Mouse (Mus musculus) embryo, embryonic 11.5 days (tissue): Measurements from ENCODE around the gene Nos1ap.

Experiments
- DNase-seq: peaks from one replicate; pipeline ENCODE4 v3.0.0-alpha.2; 2012; ENCODE audit warnings: low read depth, low spot score

Nos1ap gene

DNA sequence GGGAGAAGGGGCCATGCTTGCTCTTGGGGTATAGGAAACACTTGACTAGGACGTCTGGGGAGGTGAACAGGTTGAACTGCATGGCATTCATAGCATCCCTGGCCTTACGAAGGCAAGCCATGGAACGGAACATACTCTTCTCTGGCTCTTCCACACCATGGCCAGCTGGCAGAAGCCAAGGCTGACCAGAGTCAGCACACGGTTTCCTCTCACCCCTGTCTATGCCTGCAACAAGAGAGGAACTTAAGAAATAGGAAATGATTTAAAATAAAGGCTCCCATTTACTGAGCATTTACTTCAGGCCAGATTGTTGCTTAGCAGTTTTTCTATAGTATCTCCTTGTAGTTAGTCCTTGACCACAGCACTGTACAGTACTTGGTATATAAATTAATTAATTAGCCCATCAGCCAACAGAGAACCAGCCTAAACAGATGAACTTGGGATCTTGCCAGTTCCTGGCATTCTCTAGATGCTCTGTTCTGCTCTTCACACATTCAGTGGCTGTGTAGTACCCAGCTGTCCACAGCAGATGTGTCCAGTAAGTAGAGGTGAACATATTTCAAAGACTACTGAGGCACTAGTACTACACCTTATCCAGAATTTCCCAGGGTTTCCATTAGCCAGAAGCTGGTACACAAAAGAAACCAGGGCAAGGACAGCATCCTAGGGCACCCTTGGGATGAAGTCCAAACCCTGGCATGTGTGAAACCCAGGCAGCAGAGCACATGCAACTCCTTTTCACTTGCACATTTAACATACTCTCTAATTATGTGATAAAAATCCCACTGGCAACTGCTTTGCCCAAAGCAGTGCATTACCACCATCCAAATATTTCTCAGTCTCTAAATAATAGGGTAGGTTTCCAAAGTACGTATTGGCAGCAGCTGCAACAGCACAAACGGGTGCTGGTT lies 123.3 kb downstream of the Nos1ap start:
- DNase-seq = no peak

DNA sequence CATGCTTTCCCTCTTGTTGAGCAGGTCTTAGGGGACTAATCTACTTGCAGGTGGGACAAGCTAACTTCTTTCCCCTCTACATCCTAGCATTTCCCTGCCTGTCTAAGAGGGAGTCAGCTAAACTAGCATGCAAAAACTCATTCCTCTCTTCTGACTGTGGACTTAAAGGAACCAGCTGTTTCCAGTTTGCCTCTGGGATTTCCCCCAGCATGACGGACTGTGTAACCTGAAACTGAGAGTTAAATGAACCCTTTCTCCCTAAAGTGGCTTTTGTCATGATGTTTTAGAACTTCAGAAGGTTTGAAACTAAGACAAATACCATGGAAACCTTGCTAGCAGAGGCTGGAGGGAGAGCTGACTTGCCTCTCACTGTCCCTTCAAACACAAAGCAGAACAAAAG lies 127.5 kb downstream of the Nos1ap start:
- DNase-seq = no peak

DNA sequence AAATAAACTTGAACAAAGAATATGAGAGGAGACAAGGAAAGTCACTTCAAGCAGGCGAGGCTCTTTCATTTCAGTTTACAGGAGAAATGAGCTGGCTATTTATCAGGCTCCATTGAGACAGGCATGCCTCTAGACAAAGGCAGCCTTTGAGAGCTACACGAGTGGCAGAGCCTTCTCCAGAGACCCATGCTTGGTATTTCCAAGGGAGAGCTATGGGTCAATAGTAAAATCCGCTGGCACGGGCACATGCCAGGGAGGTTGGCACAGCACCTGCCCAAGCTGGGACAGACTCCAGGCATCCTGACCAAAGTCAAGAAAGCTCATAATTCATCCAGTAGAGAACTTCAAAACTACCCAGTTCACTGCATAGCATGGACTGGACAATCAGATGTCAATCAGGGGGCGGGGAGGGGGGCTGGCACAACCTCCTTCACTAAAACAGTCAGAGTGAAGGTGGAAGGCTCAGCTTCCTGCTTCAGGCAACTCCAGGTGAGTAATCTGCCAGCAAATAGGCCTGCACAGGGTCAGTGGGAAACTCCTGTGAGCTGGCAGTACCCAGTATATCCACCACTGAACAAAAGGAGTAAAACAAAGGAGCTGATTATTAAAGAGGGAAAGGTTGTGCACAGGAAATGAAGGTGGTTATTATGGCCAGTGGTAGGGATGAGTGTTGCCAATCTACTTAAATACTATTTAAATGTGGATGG lies 129.6 kb downstream of the Nos1ap start:
- DNase-seq = no peak

DNA sequence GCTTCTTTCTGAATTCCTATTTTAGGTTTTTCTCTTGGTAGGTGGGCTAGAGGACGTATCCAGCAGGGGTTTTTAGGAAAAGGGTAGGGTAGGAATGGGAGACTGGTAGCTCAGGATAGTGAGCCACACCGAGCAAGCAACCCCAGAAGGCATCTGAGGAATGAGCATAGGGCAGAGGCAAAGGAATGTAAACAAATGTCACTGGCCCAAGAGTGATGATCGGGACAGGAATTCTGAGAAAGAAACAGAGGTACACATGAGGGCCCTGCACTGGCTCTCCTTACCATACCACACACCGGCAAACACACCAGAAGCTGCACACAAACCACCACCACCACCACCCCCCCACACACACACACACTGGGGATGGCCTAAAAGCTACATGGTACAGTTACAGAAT lies 132.0 kb downstream of the Nos1ap start:
- no peak for DNase-seq

DNA sequence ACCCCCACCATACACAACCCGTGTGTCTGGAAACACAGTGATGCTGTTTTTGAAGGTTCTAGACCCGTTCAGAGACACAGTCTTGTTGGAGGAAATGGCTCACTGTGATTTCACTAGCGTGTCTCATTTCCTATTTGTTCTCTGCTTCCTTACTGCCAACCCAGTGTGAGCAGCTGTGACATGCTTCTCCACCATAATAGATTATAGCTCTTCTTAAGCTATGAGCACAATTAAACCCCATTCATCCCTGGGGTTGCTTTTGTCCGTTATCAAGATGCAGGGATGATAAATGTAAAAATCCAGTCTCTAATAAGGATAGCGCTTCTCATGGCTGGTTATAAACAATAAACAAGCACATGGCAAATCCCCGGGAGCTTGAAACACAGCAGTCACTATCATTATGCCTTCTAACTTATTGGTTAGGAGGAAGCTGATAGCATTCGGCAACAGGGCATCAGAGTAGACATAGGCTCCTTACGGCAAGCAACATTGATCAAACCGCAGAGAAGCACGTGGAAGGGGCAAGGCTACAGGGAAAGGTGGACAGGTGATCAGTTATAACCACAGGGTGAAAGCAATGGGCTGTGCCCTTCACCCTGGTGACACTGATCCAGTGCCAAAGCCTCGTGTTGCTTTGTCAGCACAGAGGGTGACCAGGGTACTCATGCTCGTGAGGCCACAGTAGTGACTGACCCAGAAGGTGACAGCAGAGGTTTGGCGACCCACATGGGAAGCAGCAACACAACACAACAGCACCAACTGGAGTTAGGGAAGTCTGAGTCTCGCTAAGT lies 133.6 kb downstream of the Nos1ap start:
- no peak for DNase-seq

DNA sequence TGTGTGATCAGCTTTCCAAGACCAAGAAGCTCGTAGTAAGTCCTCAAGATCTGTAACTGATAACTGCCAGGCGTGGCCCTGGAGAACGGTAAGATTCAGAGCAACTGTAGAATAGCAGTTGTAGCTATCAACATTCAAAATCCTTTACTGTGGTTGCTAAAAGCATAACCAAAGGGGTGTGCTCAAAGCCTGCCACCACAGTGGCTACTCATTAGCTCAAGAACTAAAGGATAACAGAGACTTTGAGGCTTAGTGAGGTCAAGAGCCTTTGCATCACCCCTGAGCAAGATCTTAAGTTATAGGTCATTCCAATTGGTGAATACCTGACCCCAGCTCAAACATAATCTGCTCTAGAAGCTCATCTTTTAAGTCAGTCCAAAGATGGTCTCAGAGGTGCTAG lies 134.3 kb downstream of the Nos1ap start:
- no peak for DNase-seq

DNA sequence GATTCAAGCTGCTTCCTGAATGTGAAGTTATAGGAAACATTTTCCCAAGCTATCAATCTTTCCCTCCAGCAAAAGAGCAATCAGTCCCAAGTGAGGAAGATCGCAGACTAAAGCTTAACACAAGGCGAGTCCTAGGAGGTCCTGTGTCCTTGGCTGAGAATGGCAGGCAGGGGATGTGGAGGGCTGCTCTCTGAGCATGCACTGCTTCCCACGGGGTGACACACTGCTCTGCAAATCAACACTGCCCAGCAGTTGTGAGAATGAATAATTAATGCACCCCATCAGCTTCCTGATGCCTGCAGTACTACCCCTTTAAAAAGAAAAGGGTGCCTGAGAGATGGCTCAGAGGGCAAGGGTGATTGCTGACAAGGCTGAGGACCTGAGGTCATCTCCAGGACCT lies 136.2 kb downstream of the Nos1ap start:
- DNase-seq = no peak

DNA sequence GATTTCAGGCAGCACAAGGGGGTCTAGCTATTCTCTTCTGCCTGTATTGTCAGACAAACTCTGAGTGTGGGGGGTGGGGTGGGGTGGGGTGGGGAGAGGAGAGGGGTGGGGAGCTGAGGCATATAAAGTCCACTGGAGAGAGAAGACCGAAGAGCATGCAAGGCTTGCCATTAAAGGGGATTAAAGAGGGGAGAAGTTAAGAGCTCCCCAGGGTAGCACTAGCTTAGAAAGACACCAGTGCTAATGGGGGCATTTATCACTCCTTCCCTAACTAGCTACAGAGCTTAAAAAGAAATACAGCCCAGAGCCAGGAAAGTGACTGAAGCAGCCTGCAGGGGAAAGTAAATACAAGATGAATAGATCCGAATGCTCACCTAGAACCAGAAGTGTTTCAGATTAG lies 141.4 kb downstream of the Nos1ap start:
- DNase-seq = no peak

DNA sequence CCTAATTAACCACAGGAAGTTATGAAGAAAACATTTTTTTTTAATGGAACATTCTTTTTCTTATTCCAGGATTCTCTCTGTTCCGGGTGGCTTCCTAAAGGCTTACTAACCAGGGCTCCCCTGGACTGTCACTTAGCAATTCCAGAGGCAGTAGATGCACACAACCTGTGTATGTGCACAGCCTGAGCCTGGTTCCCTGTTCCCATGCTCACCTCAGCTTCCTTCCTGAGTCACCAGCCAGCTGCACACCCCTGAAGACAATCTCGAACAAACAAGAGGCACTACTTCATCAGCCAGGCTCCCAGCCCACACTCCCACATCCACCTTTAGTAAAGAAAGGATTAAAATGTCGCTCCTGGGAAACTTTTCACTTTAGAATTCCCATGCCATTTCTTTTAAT lies 144.2 kb downstream of the Nos1ap start:
- no peak for DNase-seq

DNA sequence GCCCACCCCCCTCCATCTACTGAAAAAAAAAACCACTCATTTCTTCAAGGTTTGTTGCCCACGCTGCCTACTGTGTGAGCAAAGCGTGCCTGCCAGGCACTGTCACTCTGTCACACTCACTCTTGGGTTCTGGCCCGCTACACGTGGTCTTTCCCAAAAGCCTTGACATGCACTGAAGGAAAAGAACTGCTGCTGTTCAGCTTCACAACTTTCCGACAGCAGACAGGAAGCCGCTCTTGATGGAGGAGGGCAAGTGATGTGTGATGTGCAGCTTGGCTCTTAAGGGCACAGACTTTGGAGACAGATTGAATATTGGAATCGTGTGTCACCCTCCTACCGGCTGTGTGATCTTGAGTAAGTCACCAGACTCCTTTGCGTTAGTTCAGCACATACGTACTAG lies 149.3 kb downstream of the Nos1ap start:
- no peak for DNase-seq

DNA sequence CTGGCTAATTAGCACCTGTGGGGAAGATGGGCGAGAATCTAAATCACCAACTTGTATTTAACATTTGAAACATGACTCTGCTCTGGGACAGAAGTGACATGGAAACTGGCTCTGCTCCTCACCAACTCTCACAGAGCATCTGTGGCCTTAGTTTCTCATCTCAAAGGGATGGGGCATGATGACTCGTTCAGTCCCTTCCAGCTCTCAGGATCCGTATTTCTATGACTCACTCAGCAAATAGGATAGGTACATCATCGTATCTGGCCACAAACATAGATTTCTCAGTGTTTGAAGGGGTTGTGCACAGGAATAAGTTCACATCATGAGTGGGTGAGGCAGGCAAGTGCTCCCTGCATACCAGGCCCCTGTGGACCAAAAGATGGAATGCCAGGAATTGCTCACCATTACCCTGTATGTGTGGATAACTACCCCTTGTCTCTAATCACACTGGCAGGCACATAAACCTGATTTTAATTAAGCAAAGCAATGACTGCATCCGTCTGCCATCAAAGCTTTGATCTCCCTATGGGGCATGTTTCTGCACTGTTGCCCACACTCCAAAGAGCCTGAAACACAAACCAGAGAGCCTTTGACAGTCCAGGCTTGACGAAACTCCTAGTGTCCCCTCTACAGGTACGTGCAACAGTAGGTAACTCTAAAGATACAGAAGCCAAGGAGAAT lies 151.1 kb downstream of the Nos1ap start:
- DNase-seq = no peak

DNA sequence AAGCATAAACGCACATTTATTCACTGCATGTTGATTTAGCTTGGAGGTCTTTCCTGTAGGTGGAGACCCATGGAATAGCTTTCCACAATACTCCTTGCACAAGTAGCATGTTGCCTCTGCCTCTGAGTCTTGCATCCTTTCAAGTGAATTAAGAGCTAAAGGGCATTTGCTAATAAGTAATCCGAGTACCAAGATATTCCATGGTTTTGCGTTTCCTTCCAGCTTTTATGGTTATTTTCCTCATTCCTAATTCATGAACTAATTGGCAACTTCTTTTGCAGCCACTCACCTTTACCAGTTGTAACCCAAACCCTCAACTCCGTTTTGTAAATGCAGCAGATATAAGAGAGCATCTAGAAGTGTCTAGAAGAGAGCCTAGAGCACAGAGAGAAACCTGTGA lies 155.5 kb downstream of the Nos1ap start:
- DNase-seq = no peak

DNA sequence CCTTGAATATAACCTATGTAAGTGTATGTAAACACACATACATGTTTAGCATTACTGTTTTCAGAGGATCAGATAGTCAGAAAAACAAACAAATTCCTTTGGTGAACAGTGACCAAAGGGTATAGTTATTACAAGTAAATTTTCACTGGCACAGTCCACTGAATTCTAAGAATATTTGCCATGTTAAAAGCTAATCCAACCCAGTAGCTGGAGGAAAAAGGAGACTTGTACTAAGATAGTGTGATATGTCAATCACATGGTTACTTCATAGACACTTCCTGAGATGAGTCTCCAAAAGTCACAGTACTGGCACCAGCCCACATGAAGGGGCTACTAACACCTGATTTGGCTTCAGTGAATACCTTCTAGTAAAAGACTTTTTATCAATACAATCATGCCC lies 156.0 kb downstream of the Nos1ap start:
- DNase-seq = no peak

DNA sequence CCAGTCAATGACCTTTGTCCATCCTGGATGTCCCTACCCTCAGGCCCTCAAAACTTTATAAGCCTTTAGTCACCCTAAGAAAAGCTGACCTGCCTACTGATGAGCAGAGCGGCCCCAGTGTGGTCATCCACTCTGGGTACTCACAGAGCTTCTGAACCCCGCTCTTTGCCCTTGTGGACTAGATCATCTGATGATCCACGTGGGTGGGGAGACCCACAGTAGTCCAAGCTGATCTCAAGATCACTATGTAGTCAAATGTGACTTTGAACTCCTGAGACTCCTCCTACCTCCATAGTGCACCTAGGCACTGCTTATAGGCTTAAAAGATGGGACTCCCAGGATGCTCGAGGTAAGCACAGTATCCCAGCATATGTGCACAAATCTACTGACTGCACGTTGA lies 157.4 kb downstream of the Nos1ap start:
- no peak for DNase-seq

DNA sequence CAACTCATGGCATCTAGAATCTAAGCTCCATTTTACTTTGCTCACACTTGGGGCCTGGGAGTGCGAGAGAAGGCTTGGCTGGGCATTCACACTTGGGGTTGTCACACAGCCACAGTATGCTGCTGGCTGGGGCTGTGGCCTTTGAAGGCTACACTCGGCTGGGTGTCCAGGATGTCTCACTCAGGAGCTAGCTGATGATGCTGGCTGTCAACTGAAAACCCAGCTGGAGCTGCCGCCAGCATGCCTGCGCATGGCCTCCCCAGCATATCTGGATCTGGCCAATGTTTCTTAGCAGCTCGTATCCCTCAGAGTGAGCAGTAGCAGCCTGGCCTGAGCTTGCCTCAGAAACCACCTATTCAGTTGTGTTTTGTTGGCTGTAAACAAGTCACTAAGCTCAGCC lies 158.3 kb downstream of the Nos1ap start:
- DNase-seq = no peak

DNA sequence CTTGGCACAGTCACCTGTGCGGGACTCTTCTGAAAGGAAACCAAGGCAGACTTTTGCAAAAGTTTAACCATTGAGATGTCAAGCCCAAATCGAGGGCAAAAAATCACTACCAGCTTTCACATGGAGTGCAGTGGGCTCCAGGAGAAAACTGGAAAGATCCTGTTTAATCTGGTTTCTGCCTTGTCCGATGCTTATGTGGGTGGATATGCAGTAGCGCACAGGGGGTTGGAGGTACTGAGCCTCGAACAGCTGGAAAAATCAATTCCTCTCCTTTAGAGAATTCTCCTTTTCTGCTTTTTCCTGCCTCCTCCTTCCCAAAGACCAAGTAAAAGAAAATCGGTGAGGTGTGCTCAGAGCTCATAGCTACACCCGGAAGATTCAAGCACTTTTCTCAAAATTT lies 159.0 kb downstream of the Nos1ap start:
- no peak for DNase-seq

DNA sequence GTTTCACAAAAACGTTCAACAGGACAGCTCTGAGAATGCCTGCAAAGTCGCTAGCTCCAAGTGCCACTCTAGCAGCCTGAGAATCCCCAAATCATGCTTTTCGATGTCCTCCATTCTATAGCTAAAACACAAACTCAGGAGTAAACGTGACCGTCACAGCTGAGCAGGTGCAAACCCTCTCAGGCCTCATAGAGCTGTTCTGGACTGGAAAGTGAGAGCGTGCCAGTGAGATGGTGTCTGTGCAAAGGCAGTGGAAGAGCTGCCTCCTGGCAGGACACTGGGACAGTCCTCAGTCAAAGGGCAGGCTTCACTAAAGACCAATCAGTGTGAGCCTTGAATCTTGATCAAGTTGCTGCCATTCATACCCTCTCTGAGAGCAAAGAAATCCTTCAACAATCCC lies 160.0 kb downstream of the Nos1ap start:
- DNase-seq = no peak

DNA sequence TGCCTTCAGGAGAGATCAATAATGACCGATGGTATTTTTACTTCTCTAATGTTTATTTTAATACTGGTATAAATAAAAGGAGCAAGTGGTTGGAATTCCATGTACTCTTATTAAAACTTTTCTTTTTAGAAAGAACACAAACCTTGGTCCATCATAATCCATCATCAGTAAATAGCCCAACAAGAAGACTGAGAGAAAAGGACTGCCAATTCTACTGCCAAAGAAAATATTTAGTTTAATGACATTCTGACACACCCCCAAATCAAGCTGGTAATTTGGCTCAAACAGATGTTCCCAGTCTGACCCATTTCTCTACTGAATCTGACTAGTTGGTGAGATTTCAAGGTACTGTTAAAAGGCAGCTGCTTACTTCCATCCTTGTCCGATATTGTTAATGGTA lies 161.5 kb downstream of the Nos1ap start:
- no peak for DNase-seq

DNA sequence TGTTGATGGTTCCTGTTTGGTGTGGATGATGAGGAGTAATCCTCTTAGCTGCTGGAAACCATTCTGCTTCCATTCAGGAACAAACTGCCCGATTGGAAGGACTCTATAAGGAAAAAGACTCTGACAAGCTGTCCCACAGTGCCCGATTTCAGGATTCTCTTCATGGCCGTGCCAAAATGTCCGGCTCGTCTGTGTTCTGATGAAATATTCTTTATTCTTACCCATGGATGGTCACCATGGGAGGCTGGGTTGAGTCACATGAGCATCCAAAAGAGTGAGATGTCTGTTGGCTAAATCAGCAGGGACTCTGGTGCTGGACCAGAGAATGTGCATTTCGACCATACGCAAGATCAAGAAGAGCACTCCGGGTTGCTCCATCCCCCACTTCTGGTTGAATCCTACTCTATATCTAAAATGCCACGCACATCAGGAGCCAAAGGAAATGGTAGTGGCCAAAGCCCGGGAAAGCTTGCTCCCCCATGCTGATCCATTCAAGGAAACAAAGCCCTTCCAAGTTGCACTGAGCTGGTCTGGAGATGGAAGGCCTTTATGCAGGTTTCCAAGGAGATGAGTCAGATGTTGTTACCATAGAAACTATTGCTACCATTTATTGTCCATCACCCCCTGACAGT lies 165.3 kb downstream of the Nos1ap start:
- DNase-seq = no peak

DNA sequence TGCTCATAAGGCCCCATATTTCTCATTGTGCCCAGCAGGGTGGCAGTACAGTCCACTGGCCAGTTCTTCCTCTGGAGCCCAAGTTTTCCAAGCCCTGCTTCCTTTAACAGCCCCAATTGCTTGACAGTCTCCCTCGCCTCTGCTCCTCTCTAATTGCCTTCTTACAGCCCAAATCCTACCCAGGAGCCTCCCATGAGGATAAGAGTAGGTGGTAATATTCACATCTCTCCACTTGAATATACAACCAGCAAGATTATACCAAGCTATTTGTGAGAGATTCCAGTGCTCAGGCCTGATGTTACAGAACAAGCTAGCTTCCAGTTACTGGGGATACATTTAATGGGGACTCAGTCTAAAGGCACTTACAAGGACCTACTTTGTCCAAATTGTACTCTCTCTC lies 166.6 kb downstream of the Nos1ap start:
- DNase-seq = no peak

DNA sequence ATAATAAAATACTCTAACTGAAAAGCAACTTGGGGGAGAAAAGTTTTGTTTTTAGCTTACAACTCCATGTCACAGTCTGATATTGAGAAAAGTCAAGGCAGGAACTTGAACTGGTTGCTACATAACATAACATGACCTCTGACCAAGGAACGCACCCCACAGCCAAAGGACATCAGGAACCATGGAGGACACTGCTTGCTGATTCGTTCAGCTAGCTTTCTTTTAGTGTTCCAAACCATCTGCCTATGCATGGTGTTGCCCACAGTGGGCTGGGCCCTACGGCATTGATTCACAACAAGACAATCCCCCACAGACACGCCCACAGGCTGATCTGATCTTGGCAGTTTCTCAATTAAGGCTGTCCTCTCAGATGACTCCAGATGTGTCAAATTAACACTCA lies 167.5 kb downstream of the Nos1ap start:
- DNase-seq = no peak
